Mouse (Mus musculus) cerebral cortex, adult 2 months (tissue): ENCODE results near the gene Rpl39.

ENCODE experiments used
- WGBS: fragments of 180-500 bp; shearing (Covaris S2); methylation state at CpG from one replicate; pipeline ENCODE4 v1.1.7; 2018; 5-methylcytosine and 5-hydroxymethylcytosine counted together

Rpl39 gene

DNA sequence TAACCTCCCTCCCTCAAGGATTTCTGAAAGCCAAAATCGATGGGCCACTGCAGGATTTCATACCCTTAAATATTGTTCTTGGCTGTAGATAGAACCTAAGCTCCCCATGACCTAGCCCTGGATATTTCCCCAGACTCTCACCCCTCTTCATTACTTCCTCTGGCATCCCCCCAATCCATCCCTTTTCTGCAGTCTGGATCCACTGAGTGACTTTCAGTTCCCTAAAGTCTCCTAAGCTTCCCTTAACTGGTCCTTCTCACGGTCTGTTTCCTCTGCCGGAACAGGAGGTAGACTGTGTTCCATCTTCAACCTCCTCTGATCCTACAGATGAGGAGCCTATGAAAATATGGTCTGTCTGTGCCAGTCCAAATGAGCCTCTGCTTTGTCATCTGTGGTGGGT is 17.9 kb downstream of the Rpl39 start:
- 89% methylated on average over 3 of the region's 3 CpGs for WGBS

GRCm38 (mm10) chrX:37063902-37064301 is 21.3 kb downstream of the Rpl39 start:
- WGBS: 80% methylated on average over 9 of the region's 9 CpGs

DNA sequence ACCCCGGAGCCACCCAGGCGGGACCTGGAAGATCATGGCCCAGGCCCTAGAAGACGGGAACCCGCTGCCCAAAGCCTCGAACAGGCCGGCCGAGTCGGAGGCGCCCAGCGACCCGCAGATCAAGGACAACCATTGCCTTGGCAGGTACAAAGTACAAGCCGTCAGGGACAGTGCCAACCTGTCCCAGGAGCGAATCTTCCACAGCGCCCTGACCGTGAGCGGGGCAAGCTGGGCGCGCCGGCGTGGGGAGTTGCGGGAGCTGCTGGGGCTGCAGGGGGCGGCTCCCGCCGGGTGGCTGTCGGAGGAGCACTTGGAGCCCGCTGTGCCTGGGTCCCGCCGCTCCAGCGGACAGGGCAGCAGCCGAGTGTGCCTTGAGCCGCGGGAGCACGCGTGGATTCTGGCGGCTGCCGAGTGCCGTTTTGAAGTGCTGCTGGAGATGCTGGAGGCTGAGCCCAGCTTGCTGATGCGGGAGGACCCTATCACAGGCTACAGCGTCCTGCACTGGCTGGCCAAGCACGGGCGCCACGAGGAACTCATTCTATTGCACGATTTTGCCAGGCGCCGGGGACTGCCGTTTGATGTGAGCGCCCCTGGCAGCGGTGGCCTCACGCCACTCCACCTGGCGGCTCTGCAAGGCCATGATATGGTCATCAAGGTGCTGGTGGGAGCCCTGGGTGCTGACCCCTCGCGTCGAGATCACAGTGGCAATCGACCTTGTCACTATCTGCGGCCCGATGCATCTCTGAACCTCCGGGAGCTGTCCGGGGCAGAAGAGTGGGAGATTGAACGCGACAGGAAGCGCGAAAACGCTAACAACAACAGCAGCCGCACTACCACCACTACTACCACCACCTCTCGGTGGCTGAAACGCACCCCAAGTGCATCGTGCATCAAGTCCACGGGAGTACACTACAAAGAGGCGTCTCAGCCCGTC is 36.0 kb downstream of the Rpl39 start:
- 2% methylated on average over 70 of the region's 70 CpGs for WGBS

GRCm38 (mm10) chrX:37048066-37048889 is 36.9 kb downstream of the Rpl39 start, which contains the start of gene Sowahd:
TSS of gene Sowahd (plus strand) at chrX:37048845.
- 14% methylated on average over 34 of the region's 38 CpGs for WGBS

DNA sequence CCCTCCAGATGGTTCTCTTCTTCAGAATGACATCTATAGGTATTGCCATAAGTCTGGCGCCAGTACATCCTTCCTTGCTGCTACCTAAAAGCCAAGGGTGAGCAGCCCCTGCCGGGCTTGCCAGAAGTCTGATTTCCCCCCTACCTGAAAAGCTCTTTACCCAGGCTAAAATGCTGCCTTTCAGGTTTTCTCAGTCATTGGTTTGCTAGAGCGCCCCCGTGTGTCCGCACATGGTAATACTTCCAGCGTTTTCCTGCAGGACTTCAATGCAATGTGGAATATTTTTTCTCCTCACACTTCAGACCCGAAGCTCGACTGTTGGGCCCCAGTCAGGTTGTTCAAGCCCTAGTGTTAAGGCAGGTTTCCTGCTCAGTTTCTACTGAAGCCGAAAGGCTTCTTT is 42.5 kb downstream of the Rpl39 start:
- WGBS: 11% methylated on average over 9 of the region's 9 CpGs
